Mouse (Mus musculus): ENCODE results near the gene Sept5. TPM values are rescaled to one million over a fixed set of nuclear protein-coding genes. Genes with fewer than 3 reads are reported as not detected.
A peak's percentile ranks its signal among the peaks of the same experiment; 100 is the strongest.

The Sept5 gene
- polyA plus RNA-seq, 1 experiment from 2014 or later = 26.8 TPM

- WGBS = 66% methylated on average over 10 of the region's 10 CpGs
- Histone ChIP-seq H3K4me3 (replicated peaks; ENCODE audit: low read length) (0 out of 2 replicates have a peak overlapping the region, but pooled peaks have one; percentile 49), H3K4me1 (ENCODE audit: control insufficient read depth, insufficient read depth, low read length) (peaks cover 29% of the 10 kb centered on the region)
Measured at GRCm38 (mm10) chr16:18584901-18585510, 44.7 kb downstream of the Sept5 start.

GRCm38 (mm10) chr16:18583673-18584357, 45.9 kb downstream of the Sept5 start:
- Histone ChIP-seq H3K4me3 (replicated peaks; ENCODE audit: low read length) (no peak overlapping the region), H3K9ac (ENCODE audit: low read length) (no peak overlapping the region), H3K27me3 (ENCODE audit: control insufficient read depth, insufficient read depth, low read length) (peaks cover 93% of the 10 kb centered on the region), H3K27ac (ENCODE audit: low read length) (no peak overlapping the region), H3K9me3 (replicated peaks; ENCODE audit: control insufficient read depth, low read length) (no peaks in the 10 kb centered on the region), H3K4me2 (ENCODE audit: low read depth, low read length) (no peak overlapping the region), H3K36me3 (ENCODE audit: control insufficient read depth, insufficient read depth, low read length) (no peaks in the 10 kb centered on the region), H3K4me1 (ENCODE audit: control insufficient read depth, insufficient read depth, low read length) (peaks cover 26% of the 10 kb centered on the region)
- no peak for ATAC-seq (ENCODE audit: insufficient read depth, low FRiP score)
- 54% methylated on average over 10 of the region's 10 CpGs for WGBS

More at GRCm38 (mm10) chr16:18584901-18585510, 44.7 kb downstream of the Sept5 start:
- no peak for ATAC-seq (ENCODE audit: insufficient read depth, low FRiP score)
- Histone ChIP-seq H3K4me2 (ENCODE audit: low read depth, low read length) (peak overlapping the region; percentile 2; the same call in 1 of the 2 replicates), H3K9ac (ENCODE audit: low read length) (no peak overlapping the region), H3K36me3 (ENCODE audit: control insufficient read depth, insufficient read depth, low read length) (no peaks in the 10 kb centered on the region), H3K27me3 (ENCODE audit: control insufficient read depth, insufficient read depth, low read length) (peaks cover 97% of the 10 kb centered on the region), H3K9me3 (replicated peaks; ENCODE audit: control insufficient read depth, low read length) (no peaks in the 10 kb centered on the region), H3K27ac (ENCODE audit: low read length) (no peak overlapping the region)

GRCm38 (mm10) chr16:18583169-18583568, 46.6 kb downstream of the Sept5 start:
- no peak overlapping the region for H3K4me2 ChIP-seq (ENCODE audit: low read depth, low read length)
- WGBS = 46% methylated on average over 10 of the region's 10 CpGs
- no peak overlapping the region for H3K9ac ChIP-seq (ENCODE audit: low read length)
- no peak overlapping the region for H3K4me3 ChIP-seq (replicated peaks; ENCODE audit: low read length)
- H3K36me3 ChIP-seq (ENCODE audit: control insufficient read depth, insufficient read depth, low read length) = no peaks in the 10 kb centered on the region
- H3K27ac ChIP-seq (ENCODE audit: low read length) = no peak overlapping the region
- no peak for ATAC-seq (ENCODE audit: insufficient read depth, low FRiP score)
- peaks cover 87% of the 10 kb centered on the region for H3K27me3 ChIP-seq (ENCODE audit: control insufficient read depth, insufficient read depth, low read length)
- no peaks in the 10 kb centered on the region for H3K9me3 ChIP-seq (replicated peaks; ENCODE audit: control insufficient read depth, low read length)
- peaks cover 25% of the 10 kb centered on the region for H3K4me1 ChIP-seq (ENCODE audit: control insufficient read depth, insufficient read depth, low read length)

GRCm38 (mm10) chr16:18582426-18583148, 47.2 kb downstream of the Sept5 start:
- H3K9ac ChIP-seq (ENCODE audit: low read length) = 0 out of 2 replicates have a peak overlapping the region, but pooled peaks have one; percentile 5
- WGBS = 5% methylated on average over 67 of the region's 67 CpGs
- H3K4me2 ChIP-seq (ENCODE audit: low read depth, low read length) = peak overlapping the region; percentile 64
- H3K27me3 ChIP-seq (ENCODE audit: control insufficient read depth, insufficient read depth, low read length) = peaks cover 83% of the 10 kb centered on the region
- no peaks in the 10 kb centered on the region for H3K9me3 ChIP-seq (replicated peaks; ENCODE audit: control insufficient read depth, low read length)
- no peaks in the 10 kb centered on the region for H3K36me3 ChIP-seq (ENCODE audit: control insufficient read depth, insufficient read depth, low read length)
- H3K4me1 ChIP-seq (ENCODE audit: control insufficient read depth, insufficient read depth, low read length) = peaks cover 20% of the 10 kb centered on the region
- ATAC-seq (ENCODE audit: insufficient read depth, low FRiP score) = no peak
- no peak overlapping the region for H3K27ac ChIP-seq (ENCODE audit: low read length)
- H3K4me3 ChIP-seq (replicated peaks; ENCODE audit: low read length) = peak overlapping the region; percentile 44

GRCm38 (mm10) chr16:18581623-18582205, 48.0 kb downstream of the Sept5 start:
- Histone ChIP-seq H3K9me3 (replicated peaks; ENCODE audit: control insufficient read depth, low read length) (no peaks in the 10 kb centered on the region), H3K36me3 (ENCODE audit: control insufficient read depth, insufficient read depth, low read length) (no peaks in the 10 kb centered on the region), H3K9ac (ENCODE audit: low read length) (0 out of 2 replicates have a peak overlapping the region, but pooled peaks have one; percentile 5), H3K4me3 (replicated peaks; ENCODE audit: low read length) (peak overlapping the region; percentile 44), H3K27me3 (ENCODE audit: control insufficient read depth, insufficient read depth, low read length) (peaks cover 81% of the 10 kb centered on the region), H3K4me2 (ENCODE audit: low read depth, low read length) (peak overlapping the region; percentile 64), H3K27ac (ENCODE audit: low read length) (no peak overlapping the region), H3K4me1 (ENCODE audit: control insufficient read depth, insufficient read depth, low read length) (peaks cover 17% of the 10 kb centered on the region)
- WGBS = 2% methylated on average over 55 of the region's 66 CpGs
- no peak for ATAC-seq (ENCODE audit: insufficient read depth, low FRiP score)

- no peak for ATAC-seq (ENCODE audit: insufficient read depth, low FRiP score)
- H3K27ac ChIP-seq (ENCODE audit: low read length) = no peak overlapping the region
- H3K9ac ChIP-seq (ENCODE audit: low read length) = no peak overlapping the region
Measured at GRCm38 (mm10) chr16:18581050-18581622, 48.6 kb downstream of the Sept5 start.

GRCm38 (mm10) chr16:18580389-18580788, 49.4 kb downstream of the Sept5 start:
- Histone ChIP-seq H3K9me3 (replicated peaks; ENCODE audit: control insufficient read depth, low read length) (no peaks in the 10 kb centered on the region), H3K36me3 (ENCODE audit: control insufficient read depth, insufficient read depth, low read length) (no peaks in the 10 kb centered on the region), H3K9ac (ENCODE audit: low read length) (no peak overlapping the region), H3K4me1 (ENCODE audit: control insufficient read depth, insufficient read depth, low read length) (peaks cover 8% of the 10 kb centered on the region), H3K4me3 (replicated peaks; ENCODE audit: low read length) (no peak overlapping the region), H3K4me2 (ENCODE audit: low read depth, low read length) (no peak overlapping the region), H3K27me3 (ENCODE audit: control insufficient read depth, insufficient read depth, low read length) (peaks cover 68% of the 10 kb centered on the region), H3K27ac (ENCODE audit: low read length) (no peak overlapping the region)
- 33% methylated on average over 2 of the region's 2 CpGs for WGBS
- no peak for ATAC-seq (ENCODE audit: insufficient read depth, low FRiP score)

More at GRCm38 (mm10) chr16:18581050-18581622, 48.6 kb downstream of the Sept5 start:
- peak overlapping the region; percentile 44 for H3K4me3 ChIP-seq (replicated peaks; ENCODE audit: low read length)
- peaks cover 13% of the 10 kb centered on the region for H3K4me1 ChIP-seq (ENCODE audit: control insufficient read depth, insufficient read depth, low read length)
- H3K4me2 ChIP-seq (ENCODE audit: low read depth, low read length) = peak overlapping the region; percentile 64
- H3K27me3 ChIP-seq (ENCODE audit: control insufficient read depth, insufficient read depth, low read length) = peaks cover 75% of the 10 kb centered on the region
- no peaks in the 10 kb centered on the region for H3K9me3 ChIP-seq (replicated peaks; ENCODE audit: control insufficient read depth, low read length)
- WGBS = 13% methylated on average over 21 of the region's 21 CpGs
- H3K36me3 ChIP-seq (ENCODE audit: control insufficient read depth, insufficient read depth, low read length) = no peaks in the 10 kb centered on the region

- peaks cover 40% of the 10 kb centered on the region for H3K27me3 ChIP-seq (ENCODE audit: control insufficient read depth, insufficient read depth, low read length)
- no peak overlapping the region for H3K4me3 ChIP-seq (replicated peaks; ENCODE audit: low read length)
- peaks cover 8% of the 10 kb centered on the region for H3K4me1 ChIP-seq (ENCODE audit: control insufficient read depth, insufficient read depth, low read length)
- WGBS = 46% methylated on average over 5 of the region's 5 CpGs
- H3K36me3 ChIP-seq (ENCODE audit: control insufficient read depth, insufficient read depth, low read length) = no peaks in the 10 kb centered on the region
- no peak overlapping the region for H3K9ac ChIP-seq (ENCODE audit: low read length)
- no peak overlapping the region for H3K27ac ChIP-seq (ENCODE audit: low read length)
- H3K4me2 ChIP-seq (ENCODE audit: low read depth, low read length) = no peak overlapping the region
- ATAC-seq (ENCODE audit: insufficient read depth, low FRiP score) = no peak
- no peaks in the 10 kb centered on the region for H3K9me3 ChIP-seq (replicated peaks; ENCODE audit: control insufficient read depth, low read length)
Measured at GRCm38 (mm10) chr16:18577599-18578160, 52.1 kb downstream of the Sept5 start.

Measured in stomach, embryonic 16.5 days (tissue).